Mouse (Mus musculus) cerebellum, adult 2 months (tissue): Measurements from ENCODE around the gene Ttf1. TPM values are rescaled to one million over a fixed set of nuclear protein-coding genes. Genes with fewer than 3 reads are reported as not detected.

Experiments used
- DNase-seq, 2 experiments: peaks; one replicate each; pipeline ENCODE4 v3.0.0; 2021
- H3K27ac ChIP-seq: fragments of 200-500 bp; 2 replicates; pipeline ENCODE4 v1.5.1; 2012; ENCODE audit warnings: low read length, control low read depth, inconsistent platforms; ENCODE audit not compliant: insufficient read depth
- H3K27me3 ChIP-seq: fragments of 200-500 bp; 2 replicates; pipeline ENCODE4 v1.6.1; 2012; ENCODE audit warnings: inconsistent platforms, mild to moderate bottlenecking, low read length, moderate library complexity; ENCODE audit not compliant: control insufficient read depth, insufficient read depth
- H3K4me1 ChIP-seq: fragments of 200-500 bp; 2 replicates; pipeline ENCODE4 v1.6.1; 2011; ENCODE audit warnings: low read length; ENCODE audit not compliant: control insufficient read depth, insufficient read depth
- H3K4me3 ChIP-seq: fragments of 200-500 bp; replicated peaks from 2 replicates; pipeline ENCODE3; 2011; ENCODE audit warnings: mild to moderate bottlenecking, low read depth, low read length, control low read depth; ENCODE audit not compliant: insufficient read depth
- CTCF ChIP-seq: fragments of 200-500 bp; IDR thresholded peaks from 2 replicates; pipeline ENCODE4 v1.5.1; 2011; ENCODE audit warnings: low read depth, mild to moderate bottlenecking, control low read depth, low read length, moderate library complexity, borderline replicate concordance; ENCODE audit not compliant: insufficient read depth
- POLR2A ChIP-seq: fragments of 200-500 bp; IDR thresholded peaks from 2 replicates; pipeline ENCODE4 v1.6.1; 2011; ENCODE audit warnings: low read length, control low read depth, borderline replicate concordance; ENCODE audit not compliant: insufficient read depth
- WGBS: fragments of 180-500 bp; shearing (Covaris S2); methylation state at CpG from one replicate; pipeline ENCODE4 v1.1.7; 2018; 5-methylcytosine and 5-hydroxymethylcytosine counted together
- polyA plus RNA-seq: library from polyadenylated mRNA; depleted of rRNA; stranded (reverse); fragments of >200 nt; gene quantifications from 2 replicates; pipeline ENCODE4 v1.2.3, GENCODE M21; 2012; rRNA removed

Ttf1 gene
- polyA plus RNA-seq = 16.1 and 17.3 TPM in 2 replicates

- H3K4me3 ChIP-seq = peak within 1 kb of the TSS; percentile 98
- H3K27ac ChIP-seq = peak within 1 kb of the TSS; percentile 65; the same call in 1 of the 2 replicates
- TF ChIP-seq CTCF (no peak), POLR2A (peak; percentile 75; the same call in 1 of the 2 replicates)
- no peaks in the 10 kb centered on the region for H3K4me1 ChIP-seq
- DNase-seq = peak; percentile 91 to 92
- WGBS = under 1% methylated on average over 41 of the region's 41 CpGs
- H3K27me3 ChIP-seq = no peaks in the 10 kb centered on the region
These were observed at the start of gene Ttf1 for GRCm38 (mm10) chr2:29060135-29060597. Ttf1 (plus strand) TSS chr2:29060262.

DNA sequence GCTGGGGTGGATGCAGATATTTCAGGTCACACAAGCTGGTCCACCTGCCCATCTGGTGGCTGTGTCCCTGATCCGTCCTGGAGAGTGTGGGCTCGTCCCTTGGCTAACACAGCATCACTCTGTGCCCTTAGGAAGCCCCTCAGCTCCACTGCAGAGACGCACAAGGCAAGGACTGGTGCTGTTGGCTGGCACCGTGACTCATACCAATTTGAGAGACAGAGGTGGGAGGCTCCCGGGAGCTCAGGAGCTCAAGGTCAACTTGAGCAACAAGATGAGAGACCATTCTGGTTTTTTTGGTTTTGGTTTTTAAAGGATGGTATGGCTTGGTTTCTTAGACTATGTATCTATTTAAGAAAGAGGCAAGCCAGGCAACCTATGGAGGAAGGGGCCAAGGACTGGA, 47.5 kb upstream of the Ttf1 start:
- H3K27ac ChIP-seq = no peak overlapping the region
- DNase-seq = no peak
- no peak overlapping the region for H3K4me3 ChIP-seq
- 70% methylated on average over 5 of the region's 5 CpGs for WGBS
- H3K4me1 ChIP-seq = no peaks in the 10 kb centered on the region
- H3K27me3 ChIP-seq = no peaks in the 10 kb centered on the region
- no peak for TF ChIP-seq CTCF
- no peak for TF ChIP-seq POLR2A

DNA sequence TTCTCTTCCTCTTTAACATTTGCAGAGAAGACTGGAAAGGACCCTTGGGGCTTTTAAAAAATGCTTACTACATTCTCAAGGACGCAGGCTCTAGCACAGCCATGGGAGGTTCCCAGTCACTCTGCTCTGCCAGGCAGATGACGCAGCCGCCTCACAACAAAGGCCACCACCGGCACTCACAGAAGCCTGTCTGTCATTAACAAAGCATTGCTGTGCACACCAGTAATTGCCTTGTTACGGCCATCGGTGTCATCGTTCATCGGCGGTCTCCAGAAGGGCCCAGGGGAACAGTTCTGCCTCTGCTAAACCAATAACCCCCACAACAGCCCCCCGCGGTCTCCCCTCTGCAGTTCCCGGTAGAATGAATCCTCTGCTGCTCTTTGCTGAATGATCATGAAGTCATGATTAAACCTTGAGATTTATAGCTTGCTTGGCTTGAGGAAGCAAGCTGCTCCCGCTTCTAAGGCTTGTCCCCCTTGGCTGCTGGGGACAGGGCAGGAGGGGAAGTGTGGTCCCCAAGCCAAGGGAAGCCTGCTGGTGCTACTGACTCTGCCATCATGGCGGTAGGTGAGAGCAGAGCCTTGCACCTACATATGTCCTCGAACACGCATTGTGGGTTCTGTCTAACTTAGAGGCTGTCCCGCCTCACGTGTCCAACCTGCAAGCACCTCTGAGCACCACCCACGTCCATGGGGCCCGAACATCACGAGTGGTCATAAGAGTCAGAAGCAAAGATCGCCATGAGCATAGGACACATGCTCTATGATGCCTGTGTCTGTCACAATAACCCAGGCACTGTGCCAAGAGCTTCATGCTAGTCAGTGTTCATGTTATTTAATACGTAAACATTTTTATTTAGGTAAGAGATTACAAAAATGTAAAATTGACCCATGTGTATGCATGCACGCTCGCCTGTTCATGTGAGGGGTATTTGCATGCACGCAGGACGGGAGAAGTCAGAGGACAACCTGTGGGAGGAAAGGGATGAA, 43.2 kb upstream of the Ttf1 start:
- H3K27me3 ChIP-seq = no peaks in the 10 kb centered on the region
- H3K4me1 ChIP-seq = no peaks in the 10 kb centered on the region
- no peak overlapping the region for H3K4me3 ChIP-seq
- DNase-seq = no peak
- no peak for TF ChIP-seq CTCF
- TF ChIP-seq POLR2A = no peak
- no peak overlapping the region for H3K27ac ChIP-seq
- 46% methylated on average over 27 of the region's 27 CpGs for WGBS

- no peak overlapping the region for H3K4me3 ChIP-seq
- WGBS = 36% methylated on average over 5 of the region's 5 CpGs
- TF ChIP-seq CTCF (no peak), POLR2A (no peak)
- no peaks in the 10 kb centered on the region for H3K27me3 ChIP-seq
- no peak overlapping the region for H3K27ac ChIP-seq
- no peak for DNase-seq
- no peaks in the 10 kb centered on the region for H3K4me1 ChIP-seq
These were observed 41.4 kb upstream of the Ttf1 start for GRCm38 (mm10) chr2:29018680-29019079.

DNA sequence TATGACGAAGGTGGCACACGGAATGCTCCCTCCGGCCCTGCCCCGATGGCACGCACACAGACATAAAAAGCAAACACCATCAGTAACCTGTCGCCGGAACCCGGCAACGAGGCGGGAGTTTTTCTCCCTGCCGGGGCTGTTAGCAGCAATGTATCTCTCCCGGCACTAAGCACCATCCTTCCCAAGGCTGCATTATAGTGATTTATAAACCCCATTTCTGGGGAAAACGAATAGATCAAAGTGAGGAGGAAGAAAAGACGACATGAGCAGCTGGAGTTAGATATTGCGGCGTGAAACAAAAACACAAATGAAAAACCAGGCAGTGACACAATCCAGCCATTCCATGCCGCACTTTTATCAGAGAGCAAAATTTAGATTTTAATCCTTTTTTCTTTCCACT, 39.0 kb upstream of the Ttf1 start:
- Histone ChIP-seq H3K27me3 (no peaks in the 10 kb centered on the region), H3K4me1 (no peaks in the 10 kb centered on the region; the same call in 1 of the 2 replicates), H3K4me3 (no peak overlapping the region), H3K27ac (no peak overlapping the region)
- no peak for DNase-seq
- TF ChIP-seq CTCF (no peak), POLR2A (no peak)
- WGBS = 71% methylated on average over 17 of the region's 17 CpGs

DNA sequence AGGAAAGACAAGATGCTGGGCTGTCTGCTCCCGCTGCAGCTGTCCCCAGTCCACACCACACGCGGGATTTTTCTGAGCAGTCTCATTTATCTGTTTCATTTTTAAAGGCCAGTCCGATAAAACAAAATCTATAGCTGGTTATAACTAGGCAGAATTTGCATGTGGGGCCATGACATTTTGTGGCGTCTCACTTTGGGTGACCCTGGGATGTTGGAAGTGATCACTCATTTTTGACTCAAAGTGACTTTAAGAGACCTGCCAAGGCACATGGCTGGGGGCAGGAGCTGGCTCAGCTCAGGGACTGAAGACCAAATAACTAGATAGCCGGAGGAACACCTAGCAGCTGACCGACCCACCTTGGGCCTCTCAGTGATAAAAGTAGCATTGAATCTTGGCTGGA, 37.1 kb upstream of the Ttf1 start:
- Histone ChIP-seq H3K27ac (no peak overlapping the region), H3K4me3 (no peak overlapping the region), H3K4me1 (no peaks in the 10 kb centered on the region; the same call in 1 of the 2 replicates), H3K27me3 (no peaks in the 10 kb centered on the region)
- TF ChIP-seq CTCF = no peak
- no peak for TF ChIP-seq POLR2A
- WGBS = 92% methylated on average over 7 of the region's 7 CpGs
- DNase-seq = no peak

DNA sequence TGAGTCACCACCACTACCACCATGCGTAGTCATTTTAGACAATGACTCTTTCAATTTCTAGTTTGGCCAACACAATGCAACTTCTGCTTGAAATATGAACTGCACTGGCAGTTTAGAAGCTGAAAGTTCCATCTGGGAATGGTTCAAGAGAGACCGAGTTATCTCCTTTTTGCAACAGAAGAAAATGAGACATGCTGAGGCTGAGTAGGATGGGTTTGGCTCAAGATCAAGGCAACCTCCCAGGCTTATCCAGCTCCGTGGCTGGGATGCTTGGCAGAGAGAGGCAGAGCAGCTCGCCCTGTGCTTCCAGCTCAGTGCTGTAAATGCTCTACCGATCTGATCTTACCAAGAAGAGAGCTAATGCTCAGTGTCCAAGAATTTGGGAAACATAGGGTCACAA, 34.8 kb upstream of the Ttf1 start:
- no peak for TF ChIP-seq CTCF
- TF ChIP-seq POLR2A = no peak
- DNase-seq = no peak
- H3K27ac ChIP-seq = no peak overlapping the region
- H3K27me3 ChIP-seq = no peaks in the 10 kb centered on the region
- H3K4me1 ChIP-seq = no peaks in the 10 kb centered on the region; the same call in 1 of the 2 replicates
- WGBS = 19% methylated on average over 5 of the region's 5 CpGs
- no peak overlapping the region for H3K4me3 ChIP-seq
